24 mouse cellular contexts compared by ENCODE assay signal in the genomic region with DNA sequence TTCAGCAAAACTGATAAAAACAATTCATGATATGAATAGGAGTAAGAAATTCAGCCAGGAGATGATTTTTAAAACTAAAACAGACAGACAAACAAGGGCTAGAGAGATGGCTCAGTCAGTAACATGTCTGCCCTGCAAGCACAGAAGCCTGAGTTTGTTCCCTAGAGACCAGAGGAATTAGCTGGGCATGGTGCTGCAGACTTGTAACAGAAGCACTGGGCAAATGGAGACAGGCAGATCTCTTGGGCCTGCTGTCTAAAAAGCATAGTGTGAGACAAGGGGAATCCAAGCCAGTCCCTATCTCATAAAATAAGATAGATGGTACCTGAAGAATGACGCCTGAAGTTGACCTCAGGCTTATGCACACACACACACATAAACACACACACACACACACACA.
"Had no signal": no experiment of that assay in that cellular context is flagged by ENCODE, and none has a peak within 500 bp of the region (broad histone marks: within the 10 kb centered on the region; RNA-seq: fewer than 3 reads in every experiment).

No protein-coding gene starts in this region.

- ATAC-seq: forebrain, postnatal 0 days; hindbrain, embryonic 16.5 days; intestine, embryonic 15.5 days; liver, embryonic 12.5 days had no signal

- H3K9me3 ChIP-seq: heart, embryonic 10.5 days; heart, embryonic 12.5 days; hindbrain, embryonic 12.5 days; intestine, embryonic 15.5 days; kidney, embryonic 15.5 days; limb, embryonic 13.5 days; limb, embryonic 15.5 days; liver, embryonic 12.5 days had no signal

- H3K4me2 ChIP-seq: heart, embryonic 12.5 days; hindbrain, embryonic 12.5 days; hindbrain, embryonic 14.5 days; intestine, embryonic 15.5 days; kidney, embryonic 15.5 days; limb, embryonic 13.5 days; limb, embryonic 15.5 days; liver, embryonic 12.5 days had no signal

- H3K27ac ChIP-seq: heart, embryonic 10.5 days; hindbrain, embryonic 12.5 days; hindbrain, embryonic 14.5 days; intestine, embryonic 15.5 days; kidney, embryonic 15.5 days; kidney, postnatal 0 days; limb, embryonic 13.5 days; limb, embryonic 15.5 days; liver, embryonic 12.5 days; liver, embryonic 14.5 days had no signal

- H3K4me3 ChIP-seq: heart, embryonic 10.5 days; heart, embryonic 12.5 days; hindbrain, embryonic 12.5 days; intestine, embryonic 15.5 days; kidney, embryonic 15.5 days; limb, embryonic 13.5 days; limb, embryonic 15.5 days; liver, embryonic 12.5 days had no signal

- H3K9ac ChIP-seq: forebrain, postnatal 0 days; heart, embryonic 12.5 days; hindbrain, embryonic 12.5 days; hindbrain, embryonic 14.5 days; intestine, embryonic 15.5 days; kidney, embryonic 15.5 days; limb, embryonic 13.5 days; limb, embryonic 15.5 days; liver, embryonic 12.5 days; liver, embryonic 14.5 days had no signal

- H3K27me3 ChIP-seq: heart, embryonic 12.5 days; hindbrain, embryonic 12.5 days; intestine, embryonic 15.5 days; kidney, embryonic 15.5 days; limb, embryonic 13.5 days; limb, embryonic 15.5 days had no signal

- H3K4me1 ChIP-seq: heart, embryonic 10.5 days; heart, embryonic 12.5 days; hindbrain, embryonic 12.5 days; intestine, embryonic 15.5 days; limb, embryonic 15.5 days; liver, embryonic 12.5 days had no signal

- DNase-seq: gastrocnemius, postnatal 14 days; gastrocnemius, postnatal 36 days; heart, adult 18-20 months; heart, postnatal 10 days; heart, postnatal 36 days; kidney, adult 11 months; kidney, adult 2 months; kidney, adult 9 months; kidney, postnatal 14 days; kidney, postnatal 36 days; layer of hippocampus, postnatal 36 days had no signal

- H3K36me3 ChIP-seq: hindbrain, embryonic 12.5 days; intestine, embryonic 15.5 days; kidney, embryonic 15.5 days; limb, embryonic 15.5 days; liver, embryonic 12.5 days had no signal
